Mouse (Mus musculus) liver, embryonic 16.5 days (tissue): ENCODE measurements at regions not wholly inside any gene's neighbourhood (a gene's known extent, or its start where the extent isn't known, plus 50 kb on each side); places are given as distances from the start of the nearest gene placed in this dataset.

Experiments
- ATAC-seq: fragments of 200-750 bp; cut with Nextera tagmentation; 2 replicates; pipeline ENCODE4 v1.8.0; 2017; ENCODE audit warnings: low read depth, mild to moderate bottlenecking, moderate number of reproducible peaks, moderate library complexity
- H3K27ac ChIP-seq: fragments of 300-500 bp; sonication (generic); 2 replicates; pipeline ENCODE4 v1.5.1; 2014; ENCODE audit warnings: mild to moderate bottlenecking, low read length
- H3K27me3 ChIP-seq: fragments of 300-500 bp; sonication (generic); 2 replicates; pipeline ENCODE4 v1.6.1; 2014; ENCODE audit warnings: low read depth, low read length, mixed read lengths; ENCODE audit not compliant: control insufficient read depth, insufficient read depth
- H3K36me3 ChIP-seq: fragments of 300-500 bp; sonication (generic); 2 replicates; pipeline ENCODE4 v1.6.1; 2014; ENCODE audit warnings: mild to moderate bottlenecking; ENCODE audit not compliant: control insufficient read depth, insufficient read depth
- H3K4me1 ChIP-seq: fragments of 300-500 bp; sonication (generic); 2 replicates; pipeline ENCODE4 v1.6.1; 2014; ENCODE audit warnings: low read depth, low read length, mixed read lengths; ENCODE audit not compliant: control insufficient read depth
- H3K4me2 ChIP-seq: fragments of 300-500 bp; sonication (generic); 2 replicates; pipeline ENCODE4 v1.6.1; 2014; ENCODE audit warnings: low read depth, low read length, mixed read lengths
- H3K4me3 ChIP-seq: fragments of 300-500 bp; sonication (generic); 2 replicates; pipeline ENCODE4 v1.5.1; 2014; ENCODE audit warnings: low read depth, mild to moderate bottlenecking, low read length
- H3K9ac ChIP-seq: fragments of 300-500 bp; sonication (generic); 2 replicates; pipeline ENCODE4 v1.6.1; 2014; ENCODE audit warnings: low read depth, low read length
- H3K9me3 ChIP-seq: fragments of 300-500 bp; sonication (generic); replicated peaks from 2 replicates; pipeline ENCODE4 v1.6.1; 2016; ENCODE audit warnings: low read length; ENCODE audit not compliant: control insufficient read depth
- WGBS: fragments of 180-500 bp; shearing (Covaris S2); extraction: QIAGEN DNeasy Blood & Tissue Kit; methylation state at CpG from one replicate; pipeline ENCODE4 v1.1.7; 2014; ENCODE audit not compliant: insufficient replicate concordance; 5-methylcytosine and 5-hydroxymethylcytosine counted together

DNA sequence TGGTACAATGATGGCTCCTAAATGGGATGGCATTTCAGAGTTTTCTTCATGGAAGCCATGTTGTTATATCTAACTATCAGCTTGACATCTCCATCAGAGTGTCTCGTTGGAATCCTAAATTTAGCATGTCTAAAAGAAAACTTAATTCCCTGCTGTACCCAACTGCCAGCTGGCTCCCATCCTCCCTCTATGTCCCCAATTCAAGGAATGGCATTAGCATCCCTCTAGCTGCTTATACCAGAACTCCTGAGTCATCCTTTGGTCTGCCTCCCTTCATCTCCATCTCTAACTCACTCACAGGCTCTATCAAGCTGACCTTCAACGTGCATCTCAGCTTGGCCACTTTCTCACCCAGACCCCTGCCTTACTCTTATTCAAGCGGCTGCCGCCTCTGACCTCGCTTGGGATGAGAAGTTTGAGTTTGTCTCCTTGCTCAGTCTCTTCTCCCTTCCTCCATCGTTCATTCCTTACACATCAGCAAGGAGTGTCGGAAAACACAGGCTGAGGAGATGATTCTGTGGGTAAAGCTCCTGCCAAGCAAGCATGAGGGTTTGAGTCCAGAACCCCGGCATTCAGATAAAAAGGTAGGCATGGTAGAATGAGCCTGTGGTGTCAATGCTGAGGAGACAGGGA, 88.9 kb downstream of the Emp1 start:
- Histone ChIP-seq H3K4me3 (no peak overlapping the region), H3K4me1 (no peaks in the 10 kb centered on the region), H3K36me3 (no peaks in the 10 kb centered on the region), H3K4me2 (no peak overlapping the region), H3K27me3 (no peaks in the 10 kb centered on the region), H3K27ac (no peak overlapping the region), H3K9ac (no peak overlapping the region), H3K9me3 (no peaks in the 10 kb centered on the region)
- ATAC-seq = no peak
- WGBS = 65% methylated on average over 8 of the region's 8 CpGs

DNA sequence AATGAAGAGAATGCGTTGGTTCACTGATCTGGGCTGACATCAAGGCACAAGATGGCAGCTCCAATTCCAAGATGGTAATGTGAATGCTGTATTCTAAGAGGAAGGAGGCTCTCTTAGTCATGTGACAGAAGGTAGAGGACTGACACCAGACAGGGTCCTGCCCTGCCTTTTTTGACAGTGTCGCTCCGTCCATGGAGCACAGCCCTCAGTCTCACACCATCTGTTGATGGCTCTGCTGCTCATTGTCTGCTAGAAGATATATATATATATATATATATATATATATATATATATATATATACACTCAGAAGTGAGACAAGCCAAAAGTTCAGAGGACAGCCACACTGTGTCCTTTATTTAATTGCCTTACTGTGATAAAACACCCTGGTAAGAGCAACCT, 90.7 kb downstream of the Emp1 start:
- WGBS = 77% methylated on average over 3 of the region's 3 CpGs
- H3K4me1 ChIP-seq = no peaks in the 10 kb centered on the region
- no peak overlapping the region for H3K27ac ChIP-seq
- H3K27me3 ChIP-seq = no peaks in the 10 kb centered on the region
- no peaks in the 10 kb centered on the region for H3K9me3 ChIP-seq
- ATAC-seq = no peak
- no peak overlapping the region for H3K4me2 ChIP-seq
- H3K36me3 ChIP-seq = no peaks in the 10 kb centered on the region
- no peak overlapping the region for H3K4me3 ChIP-seq
- no peak overlapping the region for H3K9ac ChIP-seq

DNA sequence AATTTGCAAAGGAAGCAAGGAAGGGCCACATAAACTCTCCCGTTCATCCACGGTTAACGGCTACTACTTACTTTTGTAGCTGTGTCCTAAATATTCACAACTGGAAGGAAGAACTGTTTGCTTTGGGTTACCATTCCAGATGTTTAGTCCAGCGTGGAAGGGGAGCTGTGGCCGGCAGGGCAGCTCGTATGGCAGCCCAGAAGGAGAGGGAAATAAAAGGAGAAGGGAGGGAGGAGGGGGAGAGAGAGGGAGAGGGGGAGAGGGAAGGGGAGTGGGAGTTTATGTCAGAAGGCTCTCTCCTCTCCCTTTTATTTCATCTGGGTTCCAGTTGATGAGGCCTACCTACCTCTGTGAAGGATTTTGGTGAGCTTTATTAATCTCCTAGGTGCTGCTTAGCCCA, 110.2 kb downstream of the Emp1 start:
- H3K4me1 ChIP-seq = no peaks in the 10 kb centered on the region
- no peaks in the 10 kb centered on the region for H3K36me3 ChIP-seq
- H3K4me2 ChIP-seq = no peak overlapping the region
- 65% methylated on average over 6 of the region's 6 CpGs for WGBS
- H3K27ac ChIP-seq = no peak overlapping the region
- no peaks in the 10 kb centered on the region for H3K9me3 ChIP-seq
- H3K4me3 ChIP-seq = no peak overlapping the region
- H3K9ac ChIP-seq = no peak overlapping the region
- ATAC-seq = no peak
- H3K27me3 ChIP-seq = no peaks in the 10 kb centered on the region

DNA sequence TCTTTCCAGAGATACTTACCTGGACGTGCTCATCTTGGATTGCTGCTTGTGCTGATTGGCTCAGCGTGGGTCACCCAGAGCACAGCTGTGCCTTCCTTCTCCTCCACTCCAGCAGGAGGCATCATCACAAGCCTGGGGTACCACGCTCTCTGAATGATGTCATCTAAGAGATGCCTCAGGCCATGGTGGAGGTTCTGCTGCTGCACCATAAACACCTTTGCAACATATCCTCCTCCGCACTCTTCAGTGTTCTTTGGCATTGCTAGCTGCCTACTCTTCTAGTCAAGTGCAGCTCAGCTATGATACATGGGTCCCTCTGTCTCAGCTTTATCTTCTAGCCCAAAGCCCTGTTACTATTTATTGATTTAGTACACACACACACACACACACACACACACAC, 110.8 kb downstream of the Emp1 start:
- Histone ChIP-seq H3K27me3 (no peaks in the 10 kb centered on the region), H3K4me2 (no peak overlapping the region), H3K36me3 (no peaks in the 10 kb centered on the region), H3K4me3 (no peak overlapping the region), H3K27ac (no peak overlapping the region), H3K9ac (no peak overlapping the region), H3K4me1 (no peaks in the 10 kb centered on the region), H3K9me3 (no peaks in the 10 kb centered on the region)
- no peak for ATAC-seq
- 68% methylated on average over 4 of the region's 4 CpGs for WGBS

DNA sequence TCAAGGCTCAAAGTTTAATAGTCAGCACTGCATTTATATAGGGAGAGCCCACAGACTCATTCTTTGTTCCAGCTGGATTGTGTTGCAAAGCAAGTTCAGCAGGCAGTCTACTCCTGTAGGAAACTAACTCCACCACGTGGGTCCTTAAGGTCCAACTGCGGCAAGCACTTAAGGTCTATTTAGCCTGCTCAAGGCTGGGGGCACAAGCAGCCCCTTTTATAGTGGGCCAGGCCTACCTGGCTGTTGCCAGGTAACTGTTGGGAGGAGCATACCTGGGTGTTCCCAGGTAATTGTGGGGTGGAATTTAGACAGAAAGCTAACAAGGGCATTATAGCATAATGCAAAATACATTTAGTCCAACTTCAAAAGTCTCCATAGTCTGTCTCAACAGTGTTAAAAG, 126.5 kb downstream of the Emp1 start:
- no peak for ATAC-seq

DNA sequence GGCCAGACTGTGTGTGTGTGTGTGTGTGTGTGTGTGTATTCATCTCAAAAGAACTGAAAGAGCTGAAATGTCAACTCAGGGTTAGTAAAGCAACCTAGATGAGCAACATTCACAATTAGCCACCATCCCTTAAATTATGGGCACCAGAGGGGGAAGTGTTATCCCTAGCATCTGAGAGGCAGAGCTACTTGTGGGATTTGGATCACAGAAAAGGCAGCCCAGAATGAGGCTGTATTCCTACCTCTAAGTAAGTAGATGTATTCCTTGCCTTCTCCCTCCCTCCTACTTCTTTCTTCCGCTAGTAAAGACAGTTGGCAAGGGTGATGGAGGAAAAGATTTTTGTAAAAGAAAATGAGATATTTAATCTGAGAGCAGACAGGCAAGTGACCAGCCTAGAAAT, 131.6 kb downstream of the Emp1 start:
- no peaks in the 10 kb centered on the region for H3K4me1 ChIP-seq
- no peaks in the 10 kb centered on the region for H3K9me3 ChIP-seq
- no peak overlapping the region for H3K4me3 ChIP-seq
- no peak overlapping the region for H3K9ac ChIP-seq
- H3K27me3 ChIP-seq = no peaks in the 10 kb centered on the region
- no peak for ATAC-seq
- H3K27ac ChIP-seq = no peak overlapping the region
- WGBS = 63% methylated on average over 1 of the region's 1 CpGs
- H3K36me3 ChIP-seq = no peaks in the 10 kb centered on the region
- no peak overlapping the region for H3K4me2 ChIP-seq

More for the DNA sequence above, 126.5 kb downstream of the Emp1 start:
- Histone ChIP-seq H3K27ac (no peak overlapping the region), H3K4me1 (no peaks in the 10 kb centered on the region), H3K9me3 (no peaks in the 10 kb centered on the region), H3K27me3 (no peaks in the 10 kb centered on the region), H3K9ac (no peak overlapping the region), H3K4me3 (no peak overlapping the region), H3K36me3 (no peaks in the 10 kb centered on the region), H3K4me2 (no peak overlapping the region)
- 46% methylated on average over 2 of the region's 2 CpGs for WGBS

DNA sequence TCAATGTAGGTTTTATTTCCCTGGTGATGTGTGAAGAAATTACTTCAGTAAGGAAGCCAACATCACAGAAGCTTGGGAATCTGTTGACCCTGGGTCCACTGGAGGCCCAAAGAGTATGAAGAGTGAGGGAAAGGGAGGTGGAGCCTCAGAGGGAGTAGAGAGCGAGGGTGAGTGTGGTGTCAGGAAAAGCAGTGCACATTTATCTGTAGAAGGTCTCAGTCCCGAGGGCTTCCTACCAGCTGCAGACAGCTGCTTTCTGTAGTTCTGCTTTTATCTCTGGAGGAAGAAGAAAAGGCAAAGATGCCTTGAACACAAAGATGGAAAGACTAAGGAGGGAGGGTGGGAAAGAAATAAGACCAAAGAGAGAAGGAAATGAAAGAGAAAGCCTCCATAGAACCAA, 133.5 kb downstream of the Emp1 start:
- WGBS = 10% methylated on average over 2 of the region's 2 CpGs
- Histone ChIP-seq H3K9me3 (no peaks in the 10 kb centered on the region), H3K4me1 (no peaks in the 10 kb centered on the region), H3K27me3 (no peaks in the 10 kb centered on the region), H3K27ac (no peak overlapping the region), H3K9ac (no peak overlapping the region), H3K4me2 (no peak overlapping the region), H3K36me3 (no peaks in the 10 kb centered on the region), H3K4me3 (no peak overlapping the region)
- ATAC-seq = no peak

DNA sequence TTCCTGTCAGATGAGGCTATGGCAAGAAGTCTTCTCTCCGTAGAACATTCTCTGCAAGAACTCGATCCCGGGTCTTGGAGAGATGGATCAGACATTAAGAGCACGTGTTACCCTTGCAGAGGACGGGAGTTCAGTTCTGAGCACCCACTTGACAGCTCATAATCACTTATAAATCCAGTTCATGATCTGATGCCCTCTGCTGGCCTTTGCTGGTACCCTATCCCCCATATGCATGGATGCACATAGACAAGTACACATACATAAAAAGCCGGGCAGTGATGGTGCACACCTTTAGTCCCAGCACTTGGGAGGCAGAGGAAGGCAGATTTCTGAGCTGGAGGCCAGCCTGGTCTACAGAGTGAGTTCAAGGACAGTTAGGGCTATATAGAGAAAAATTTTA, 136.2 kb downstream of the Emp1 start:
- Histone ChIP-seq H3K27me3 (no peaks in the 10 kb centered on the region), H3K4me3 (no peak overlapping the region), H3K36me3 (no peaks in the 10 kb centered on the region), H3K4me1 (no peaks in the 10 kb centered on the region), H3K9me3 (no peaks in the 10 kb centered on the region), H3K27ac (no peak overlapping the region), H3K4me2 (no peak overlapping the region), H3K9ac (no peak overlapping the region)
- WGBS = 67% methylated on average over 6 of the region's 6 CpGs
- no peak for ATAC-seq

DNA sequence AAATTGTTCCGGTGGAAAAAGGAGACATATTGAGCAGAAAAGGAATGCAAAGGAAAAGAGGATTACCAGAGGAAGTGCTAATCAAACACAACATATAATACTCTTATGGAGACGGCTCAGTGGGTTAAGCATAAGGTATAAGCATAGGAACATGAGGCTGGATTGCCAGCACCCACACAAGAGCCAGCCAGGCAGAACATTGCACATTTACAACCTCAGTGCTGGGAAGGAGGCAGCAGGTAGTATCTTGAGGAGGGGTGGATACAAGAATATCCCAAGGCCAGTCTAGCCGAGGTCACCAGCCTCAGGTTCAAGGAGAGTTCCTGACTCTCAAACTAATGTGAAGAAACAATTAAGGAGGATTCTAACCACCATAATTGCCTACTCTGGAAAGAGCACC, 138.0 kb downstream of the Emp1 start:
- no peaks in the 10 kb centered on the region for H3K27me3 ChIP-seq
- ATAC-seq = no peak

More for the DNA sequence above, 138.0 kb downstream of the Emp1 start:
- Histone ChIP-seq H3K9me3 (no peaks in the 10 kb centered on the region), H3K9ac (no peak overlapping the region), H3K36me3 (no peaks in the 10 kb centered on the region), H3K4me1 (no peaks in the 10 kb centered on the region), H3K4me2 (no peak overlapping the region), H3K27ac (no peak overlapping the region), H3K4me3 (no peak overlapping the region)
- 52% methylated on average over 3 of the region's 3 CpGs for WGBS
